Comparison of ENCODE assay signal across 23 mouse cellular contexts in genomic region chr1:52687636-52688035, GRCm38 (mm10). TPM values are rescaled to one million over a fixed set of nuclear protein-coding genes. Genes with fewer than 3 reads are reported as not detected.
DNase-seq lines count a peak whose midpoint lies in the region; ATAC-seq and TF ChIP-seq lines count a peak whose summit lies in the region.
"Had no signal": no experiment of that assay in that cellular context is flagged by ENCODE, and none has a peak within 500 bp of the region (broad histone marks: within the 10 kb centered on the region; RNA-seq: fewer than 3 reads in every experiment).

No protein-coding gene starts in this region.

- H3K9me3 ChIP-seq in lung, embryonic 14.5 days (ENCODE audit: low read depth, low read length) = no peaks in the 10 kb centered on the region
- no peaks in the 10 kb centered on the region for H3K9me3 ChIP-seq in intestine, embryonic 16.5 days (ENCODE audit: control insufficient read depth, low read length)
- H3K9me3 ChIP-seq in stomach, embryonic 14.5 days (ENCODE audit: control insufficient read depth, low read depth, low read length) = no peaks in the 10 kb centered on the region
- H3K9me3 ChIP-seq: embryonic facial prominence, embryonic 13.5 days; forebrain, embryonic 12.5 days; G1E; heart, embryonic 10.5 days; hindbrain, embryonic 13.5 days had no signal

- H3K4me3 ChIP-seq in lung, embryonic 14.5 days (ENCODE audit: low read depth, low read length) = no peak overlapping the region
- H3K4me3 ChIP-seq in intestine, embryonic 16.5 days (ENCODE audit: low read length) = no peak overlapping the region
- no peak overlapping the region for H3K4me3 ChIP-seq in stomach, embryonic 14.5 days (ENCODE audit: low read depth, low read length)
- H3K4me3 ChIP-seq: embryonic facial prominence, embryonic 13.5 days; forebrain, embryonic 12.5 days; heart, embryonic 10.5 days; hindbrain, embryonic 13.5 days had no signal

- no peak overlapping the region for H3K9ac ChIP-seq in lung, embryonic 14.5 days
- H3K9ac ChIP-seq in intestine, embryonic 16.5 days (ENCODE audit: low read depth, low read length) = no peak overlapping the region
- no peak overlapping the region for H3K9ac ChIP-seq in stomach, embryonic 14.5 days (replicated peaks; ENCODE audit: low read depth, low read length)
- H3K9ac ChIP-seq: embryonic facial prominence, embryonic 13.5 days; forebrain, embryonic 12.5 days; hindbrain, embryonic 13.5 days had no signal

- no peak overlapping the region for H3K4me2 ChIP-seq in lung, embryonic 14.5 days
- no peak overlapping the region for H3K4me2 ChIP-seq in intestine, embryonic 16.5 days (ENCODE audit: low read depth, low read length)
- no peak overlapping the region for H3K4me2 ChIP-seq in stomach, embryonic 14.5 days (replicated peaks; ENCODE audit: low read depth, low read length)
- H3K4me2 ChIP-seq: embryonic facial prominence, embryonic 13.5 days; forebrain, embryonic 12.5 days; hindbrain, embryonic 13.5 days had no signal

- H3K4me1 ChIP-seq in lung, embryonic 14.5 days (ENCODE audit: insufficient read depth) = peaks cover 5% of the 10 kb centered on the region; the same call in 1 of the 2 replicates
- H3K4me1 ChIP-seq in intestine, embryonic 16.5 days (ENCODE audit: control insufficient read depth, insufficient read depth, low read length) = no peaks in the 10 kb centered on the region
- H3K4me1 ChIP-seq in stomach, embryonic 14.5 days (ENCODE audit: control insufficient read depth, insufficient read depth, low read length) = peaks cover 5% of the 10 kb centered on the region; the same call in 1 of the 2 replicates
- H3K4me1 ChIP-seq: embryonic facial prominence, embryonic 13.5 days; forebrain, embryonic 12.5 days; heart, embryonic 10.5 days; hindbrain, embryonic 13.5 days had no signal

- TF ChIP-seq CTCF in lung, embryonic 14.5 days (IDR thresholded peaks at IDR 0.05; ENCODE audit: low read depth) = no peak

- DNase-seq in lung, embryonic 14.5 days = peak; percentile 32
- DNase-seq in lung, postnatal 10 days = no peak
- DNase-seq in T-cell, adult 2 months (ENCODE audit: low spot score) = no peak
- no peak for DNase-seq in layer of hippocampus, adult 9-10 months (ENCODE audit: low spot score)
- no peak for DNase-seq in neural tube, embryonic 10.5 days (ENCODE audit: extremely low spot score, low spot score)
- DNase-seq: adrenal gland, postnatal 25 days; B cell, adult 2 months; cerebellum, adult 18-20 months; cerebellum, adult 9-11 months; cerebellum, postnatal 36 days; gastrocnemius, postnatal 10 days; heart, adult 18-20 months; heart, postnatal 10 days had no signal

- no peaks in the 10 kb centered on the region for H3K36me3 ChIP-seq in lung, embryonic 14.5 days (ENCODE audit: insufficient read depth)
- no peaks in the 10 kb centered on the region for H3K36me3 ChIP-seq in intestine, embryonic 16.5 days (ENCODE audit: control insufficient read depth, insufficient read depth, low read length)
- no peaks in the 10 kb centered on the region for H3K36me3 ChIP-seq in stomach, embryonic 14.5 days (ENCODE audit: control insufficient read depth, insufficient read depth, low read length)
- H3K36me3 ChIP-seq: embryonic facial prominence, embryonic 13.5 days; forebrain, embryonic 12.5 days; G1E; heart, embryonic 10.5 days; hindbrain, embryonic 13.5 days had no signal

- no peaks in the 10 kb centered on the region for H3K27me3 ChIP-seq in lung, embryonic 14.5 days (ENCODE audit: insufficient read depth, low read length)
- no peaks in the 10 kb centered on the region for H3K27me3 ChIP-seq in intestine, embryonic 16.5 days (replicated peaks; ENCODE audit: control insufficient read depth, insufficient read depth, low read length)
- no peaks in the 10 kb centered on the region for H3K27me3 ChIP-seq in stomach, embryonic 14.5 days (ENCODE audit: control insufficient read depth, insufficient read depth, low read length)
- H3K27me3 ChIP-seq: embryonic facial prominence, embryonic 13.5 days; forebrain, embryonic 12.5 days; hindbrain, embryonic 13.5 days had no signal

- no peak overlapping the region for H3K27ac ChIP-seq in lung, embryonic 14.5 days (ENCODE audit: low read depth)
- H3K27ac ChIP-seq in intestine, embryonic 16.5 days (ENCODE audit: low read length) = 0 out of 2 replicates have a peak overlapping the region, but pooled peaks have one; percentile 48
- H3K27ac ChIP-seq in stomach, embryonic 14.5 days (ENCODE audit: low read length) = no peak overlapping the region
- H3K27ac ChIP-seq: embryonic facial prominence, embryonic 13.5 days; forebrain, embryonic 12.5 days; heart, embryonic 10.5 days; hindbrain, embryonic 13.5 days had no signal

- no peak for ATAC-seq in lung, embryonic 14.5 days (ENCODE audit: insufficient read depth)
- peak; percentile 85 for ATAC-seq in intestine, embryonic 16.5 days
- peak; percentile 76 for ATAC-seq in stomach, embryonic 14.5 days (ENCODE audit: insufficient number of reproducible peaks, insufficient read depth, low FRiP score, low read depth)
- ATAC-seq: activated CD4-positive, CD25-positive, alpha-beta regulatory T cell, adult 4 months; CD4-positive, CD25-positive, alpha-beta regulatory T cell, adult 4 months; forebrain, embryonic 16.5 days had no signal

- WGBS in lung, embryonic 14.5 days = 59% methylated on average over 8 of the region's 8 CpGs
- 52% methylated on average over 8 of the region's 8 CpGs for WGBS in intestine, embryonic 16.5 days
- 70% methylated on average over 8 of the region's 8 CpGs for WGBS in stomach, embryonic 14.5 days

RNA-seq across cellular contexts. Expression of gene Mfsd6, which starts 39.6 kb away (rescaled TPM):
- 3.1 and 3.9 TPM in 2 replicates for polyA plus RNA-seq in lung, embryonic 14.5 days (2014; fragmentation: Nextera tagmentation; extraction: Ambion mirVana)
- 3.6 and 3.9 TPM in 2 replicates for polyA plus RNA-seq in intestine, embryonic 16.5 days (2015; fragmentation: Nextera tagmentation; extraction: Ambion mirVana)
- 6.4 and 6.6 TPM in 2 replicates for polyA plus RNA-seq in stomach, embryonic 14.5 days (2014; fragmentation: Nextera tagmentation; extraction: Ambion mirVana)

RNA-seq across cellular contexts. Expression of gene Nemp2, which starts 57.1 kb away (rescaled TPM):
- 12.2 and 14.3 TPM in 2 replicates for polyA plus RNA-seq in lung, embryonic 14.5 days (2014; fragmentation: Nextera tagmentation; extraction: Ambion mirVana)
- polyA plus RNA-seq in intestine, embryonic 16.5 days (2015; fragmentation: Nextera tagmentation; extraction: Ambion mirVana) = 4.9 and 5.7 TPM in 2 replicates
- polyA plus RNA-seq in stomach, embryonic 14.5 days (2014; fragmentation: Nextera tagmentation; extraction: Ambion mirVana) = 14.3 and 16.2 TPM in 2 replicates
